Mouse (Mus musculus) limb, embryonic 13.5 days (tissue): ENCODE results near the gene Zbtb42. TPM values are rescaled to one million over a fixed set of nuclear protein-coding genes. Genes with fewer than 3 reads are reported as not detected.

Source experiments
- ATAC-seq: fragments of 200-750 bp; cut with Nextera tagmentation; 2 replicates; pipeline ENCODE4 v1.8.0; 2017; ENCODE audit warnings: low read depth, moderate number of reproducible peaks, moderate TSS enrichment; ENCODE audit not compliant: low FRiP score
- H3K27ac ChIP-seq: fragments of 300-500 bp; sonication (generic); 2 replicates; pipeline ENCODE4 v1.5.1; 2015; ENCODE audit warnings: inconsistent platforms, mild to moderate bottlenecking, moderate library complexity
- H3K27me3 ChIP-seq: fragments of 300-500 bp; sonication (generic); 2 replicates; pipeline ENCODE4 v1.6.1; 2015; ENCODE audit warnings: mild to moderate bottlenecking, inconsistent platforms
- H3K36me3 ChIP-seq: fragments of 300-500 bp; sonication (generic); 2 replicates; pipeline ENCODE4 v1.6.1; 2015; ENCODE audit warnings: inconsistent platforms, mild to moderate bottlenecking, moderate library complexity
- H3K4me1 ChIP-seq: fragments of 300-500 bp; sonication (generic); 2 replicates; pipeline ENCODE4 v1.6.1; 2015; ENCODE audit warnings: inconsistent platforms
- H3K4me2 ChIP-seq: fragments of 300-500 bp; sonication (generic); replicated peaks from 2 replicates; pipeline ENCODE4 v1.6.1; 2015; ENCODE audit warnings: inconsistent platforms, mild to moderate bottlenecking, moderate library complexity
- H3K4me3 ChIP-seq: fragments of 300-500 bp; sonication (generic); 2 replicates; pipeline ENCODE4 v1.5.1; 2015; ENCODE audit warnings: moderate library complexity, mild to moderate bottlenecking, inconsistent platforms
- H3K9ac ChIP-seq: fragments of 300-500 bp; sonication (generic); 2 replicates; pipeline ENCODE4 v1.6.1; 2015; ENCODE audit warnings: mild to moderate bottlenecking, inconsistent platforms
- H3K9me3 ChIP-seq: fragments of 300-500 bp; sonication (generic); 2 replicates; pipeline ENCODE4 v1.6.1; 2016; ENCODE audit warnings: inconsistent platforms
- WGBS: fragments of 180-500 bp; shearing (Covaris S2); methylation state at CpG from one replicate; pipeline ENCODE4 v1.1.7; 2015; 5-methylcytosine and 5-hydroxymethylcytosine counted together
- polyA plus RNA-seq: library from polyadenylated mRNA; unstranded; fragments of >200 nt; fragmentation: Nextera tagmentation; extraction: Ambion mirVana; gene quantifications from 2 replicates; pipeline ENCODE4 v1.2.1, GENCODE M21; 2015

Gene Zbtb42
- polyA plus RNA-seq, 1 experiment from 2014 or later, result 2.4 TPM

GRCm38 (mm10) chr12:112696806-112697425, 18.3 kb downstream of the Zbtb42 start:
- peaks cover 30% of the 10 kb centered on the region for H3K4me1 ChIP-seq
- no peak for ATAC-seq
- H3K4me2 ChIP-seq, result no peak overlapping the region
- no peaks in the 10 kb centered on the region for H3K36me3 ChIP-seq
- no peak overlapping the region for H3K9ac ChIP-seq
- no peak overlapping the region for H3K27ac ChIP-seq
- 82% methylated on average over 3 of the region's 3 CpGs for WGBS
- peaks cover 26% of the 10 kb centered on the region for H3K27me3 ChIP-seq
- H3K9me3 ChIP-seq, result no peaks in the 10 kb centered on the region
- no peak overlapping the region for H3K4me3 ChIP-seq

GRCm38 (mm10) chr12:112700522-112700921, 21.9 kb downstream of the Zbtb42 start:
- Histone ChIP-seq H3K36me3 (no peaks in the 10 kb centered on the region), H3K4me2 (peak overlapping the region; percentile 53), H3K27me3 (peaks cover 26% of the 10 kb centered on the region), H3K4me3 (peak overlapping the region; percentile 2; the same call in 1 of the 2 replicates), H3K9ac (peak overlapping the region; percentile 48), H3K9me3 (no peaks in the 10 kb centered on the region), H3K4me1 (peaks cover 22% of the 10 kb centered on the region), H3K27ac (peak overlapping the region; percentile 44; the same call in 1 of the 2 replicates)
- WGBS, result 8% methylated on average over 15 of the region's 15 CpGs
- peak; percentile 74 for ATAC-seq

- no peak overlapping the region for H3K4me3 ChIP-seq
- H3K9ac ChIP-seq, result no peak overlapping the region
- WGBS, result 46% methylated on average over 6 of the region's 6 CpGs
- ATAC-seq, result no peak
- peaks cover 37% of the 10 kb centered on the region for H3K27me3 ChIP-seq
- H3K4me2 ChIP-seq, result no peak overlapping the region
- H3K36me3 ChIP-seq, result no peaks in the 10 kb centered on the region
- no peaks in the 10 kb centered on the region for H3K9me3 ChIP-seq
- no peak overlapping the region for H3K27ac ChIP-seq
- H3K4me1 ChIP-seq, result peaks cover 29% of the 10 kb centered on the region
Measured at GRCm38 (mm10) chr12:112702374-112703320, 24.0 kb downstream of the Zbtb42 start.

- Histone ChIP-seq H3K4me3 (peak overlapping the region; percentile 29), H3K27ac (no peak overlapping the region), H3K4me2 (peak overlapping the region; percentile 60), H3K36me3 (no peaks in the 10 kb centered on the region), H3K9me3 (no peaks in the 10 kb centered on the region), H3K27me3 (peaks cover 29% of the 10 kb centered on the region), H3K9ac (0 out of 2 replicates have a peak overlapping the region, but pooled peaks have one; percentile 21), H3K4me1 (peaks cover 14% of the 10 kb centered on the region; the same call in 1 of the 2 replicates)
- peak; percentile 84 for ATAC-seq
- WGBS, result 12% methylated on average over 32 of the region's 32 CpGs
Measured at GRCm38 (mm10) chr12:112706704-112707572, 28.3 kb downstream of the Zbtb42 start.

GRCm38 (mm10) chr12:112707573-112707869, 28.9 kb downstream of the Zbtb42 start:
- Histone ChIP-seq H3K4me2 (peak overlapping the region; percentile 60; the same call in 1 of the 2 replicates), H3K4me3 (no peak overlapping the region), H3K9ac (no peak overlapping the region), H3K27ac (no peak overlapping the region), H3K4me1 (peaks cover 14% of the 10 kb centered on the region; the same call in 1 of the 2 replicates), H3K36me3 (no peaks in the 10 kb centered on the region), H3K9me3 (no peaks in the 10 kb centered on the region), H3K27me3 (peaks cover 29% of the 10 kb centered on the region)
- no peak for ATAC-seq
- 24% methylated on average over 8 of the region's 8 CpGs for WGBS

- H3K4me1 ChIP-seq, result peaks cover under 1% of the 10 kb centered on the region; the same call in 1 of the 2 replicates
- H3K9ac ChIP-seq, result 0 out of 2 replicates have a peak overlapping the region, but pooled peaks have one; percentile 25
- H3K27me3 ChIP-seq, result peaks cover 5% of the 10 kb centered on the region
- no peak overlapping the region; the same call in 1 of the 2 replicates for H3K4me2 ChIP-seq
- no peak overlapping the region for H3K4me3 ChIP-seq
- H3K36me3 ChIP-seq, result no peaks in the 10 kb centered on the region
- no peak for ATAC-seq
- H3K27ac ChIP-seq, result peak overlapping the region; percentile 61; the same call in 1 of the 2 replicates
- WGBS, result 60% methylated on average over 3 of the region's 3 CpGs
- no peaks in the 10 kb centered on the region for H3K9me3 ChIP-seq
Measured at GRCm38 (mm10) chr12:112713984-112714383, 35.4 kb downstream of the Zbtb42 start.

- H3K9ac ChIP-seq, result no peak overlapping the region
- no peak overlapping the region for H3K4me2 ChIP-seq
- no peak overlapping the region for H3K4me3 ChIP-seq
- H3K36me3 ChIP-seq, result no peaks in the 10 kb centered on the region
- peaks cover 12% of the 10 kb centered on the region; the same call in 1 of the 2 replicates for H3K27me3 ChIP-seq
- no peak overlapping the region for H3K27ac ChIP-seq
- H3K4me1 ChIP-seq, result peaks cover 21% of the 10 kb centered on the region
- ATAC-seq, result no peak
- WGBS, result 23% methylated on average over 7 of the region's 7 CpGs
- H3K9me3 ChIP-seq, result no peaks in the 10 kb centered on the region
Measured at GRCm38 (mm10) chr12:112717140-112717539, 38.5 kb downstream of the Zbtb42 start.

- peaks cover 34% of the 10 kb centered on the region for H3K4me1 ChIP-seq
- H3K4me2 ChIP-seq, result no peak overlapping the region
- H3K27ac ChIP-seq, result no peak overlapping the region
- no peak overlapping the region for H3K4me3 ChIP-seq
- H3K36me3 ChIP-seq, result no peaks in the 10 kb centered on the region
- 32% methylated on average over 5 of the region's 5 CpGs for WGBS
- peaks cover 12% of the 10 kb centered on the region; the same call in 1 of the 2 replicates for H3K27me3 ChIP-seq
- no peaks in the 10 kb centered on the region for H3K9me3 ChIP-seq
- no peak for ATAC-seq
- H3K9ac ChIP-seq, result no peak overlapping the region
Measured at GRCm38 (mm10) chr12:112718995-112719394, 40.4 kb downstream of the Zbtb42 start.

GRCm38 (mm10) chr12:112720216-112720615, 41.6 kb downstream of the Zbtb42 start, which contains the start of gene Cep170b:
TSS of gene Cep170b (plus strand) at chr12:112720455.
- Histone ChIP-seq H3K4me1 (peaks cover 34% of the 10 kb centered on the region), H3K27me3 (peaks cover 12% of the 10 kb centered on the region; the same call in 1 of the 2 replicates), H3K27ac (peak within 1 kb of the TSS; percentile 75; the same call in 1 of the 2 replicates), H3K36me3 (peaks cover 6% of the 10 kb centered on the region), H3K4me2 (peak within 1 kb of the TSS; percentile 90), H3K9me3 (no peaks in the 10 kb centered on the region), H3K9ac (peak within 1 kb of the TSS; percentile 88; the same call in 1 of the 2 replicates), H3K4me3 (peak within 1 kb of the TSS; percentile 88)
- WGBS, result 72% methylated on average over 6 of the region's 6 CpGs
- no peak for ATAC-seq

GRCm38 (mm10) chr12:112720890-112721423, 42.3 kb downstream of the Zbtb42 start:
- Histone ChIP-seq H3K9ac (peak overlapping the region; percentile 88; the same call in 1 of the 2 replicates), H3K4me3 (peak overlapping the region; percentile 88), H3K4me2 (peak overlapping the region; percentile 90), H3K9me3 (no peaks in the 10 kb centered on the region), H3K27ac (peak overlapping the region; percentile 75; the same call in 1 of the 2 replicates), H3K36me3 (peaks cover 12% of the 10 kb centered on the region), H3K27me3 (peaks cover 12% of the 10 kb centered on the region; the same call in 1 of the 2 replicates), H3K4me1 (peaks cover 34% of the 10 kb centered on the region)
- 38% methylated on average over 12 of the region's 12 CpGs for whole genome bisulfite sequencing
- no peak for ATAC-seq
